Mouse (Mus musculus): ENCODE measurements around the gene Mtfr1l.

Gene Mtfr1l

DNA sequence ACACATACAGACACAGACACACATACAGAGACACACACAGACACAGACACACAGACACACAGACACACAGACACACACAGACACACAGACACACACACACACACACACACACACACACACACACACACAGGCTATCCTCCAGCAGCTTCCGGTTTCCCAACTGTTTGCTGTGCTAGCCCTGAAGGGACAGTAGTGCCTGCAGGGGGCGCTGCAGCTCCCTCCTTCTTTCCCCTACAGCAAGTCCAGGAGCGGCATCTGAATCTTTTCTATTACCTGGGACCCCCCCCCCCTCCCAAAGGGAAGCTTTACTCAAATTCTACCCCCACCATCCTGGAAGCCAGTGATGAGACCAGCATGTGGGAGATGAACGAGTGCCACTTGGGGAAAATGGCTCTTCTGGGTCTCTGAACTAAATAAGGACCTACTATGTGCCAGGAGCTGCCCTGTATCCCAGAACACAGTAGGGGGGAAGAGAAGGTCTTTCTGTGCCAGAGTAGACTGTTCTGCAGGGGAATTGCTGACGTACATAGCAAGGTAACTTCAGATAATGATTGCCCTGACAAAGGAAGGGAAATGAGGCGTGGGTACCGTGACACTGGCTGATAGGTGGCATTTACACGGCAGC lies 20.9 kb upstream of the Mtfr1l start:
- peak; percentile 55 for DNase-seq

DNA sequence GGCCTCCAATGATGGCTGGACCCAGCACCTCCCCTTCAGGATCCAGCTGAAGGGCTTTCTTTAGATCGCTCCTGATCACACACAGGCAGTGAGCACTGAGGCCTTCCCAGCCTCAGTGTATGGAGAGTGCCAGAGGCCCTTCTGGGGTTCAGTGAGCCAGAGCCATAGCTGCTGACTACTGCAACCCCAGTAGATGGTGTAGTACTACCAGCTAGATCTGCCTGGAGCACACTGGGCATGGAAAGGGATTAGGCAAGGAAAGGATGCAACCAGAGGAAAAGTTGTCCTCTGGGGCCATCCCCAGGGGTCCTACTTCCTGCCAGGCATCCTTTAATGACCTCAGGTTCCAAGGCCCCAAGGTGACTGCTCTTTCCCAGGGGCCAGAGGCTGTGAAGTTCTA lies 18.4 kb upstream of the Mtfr1l start:
- DNase-seq = no peak

DNA sequence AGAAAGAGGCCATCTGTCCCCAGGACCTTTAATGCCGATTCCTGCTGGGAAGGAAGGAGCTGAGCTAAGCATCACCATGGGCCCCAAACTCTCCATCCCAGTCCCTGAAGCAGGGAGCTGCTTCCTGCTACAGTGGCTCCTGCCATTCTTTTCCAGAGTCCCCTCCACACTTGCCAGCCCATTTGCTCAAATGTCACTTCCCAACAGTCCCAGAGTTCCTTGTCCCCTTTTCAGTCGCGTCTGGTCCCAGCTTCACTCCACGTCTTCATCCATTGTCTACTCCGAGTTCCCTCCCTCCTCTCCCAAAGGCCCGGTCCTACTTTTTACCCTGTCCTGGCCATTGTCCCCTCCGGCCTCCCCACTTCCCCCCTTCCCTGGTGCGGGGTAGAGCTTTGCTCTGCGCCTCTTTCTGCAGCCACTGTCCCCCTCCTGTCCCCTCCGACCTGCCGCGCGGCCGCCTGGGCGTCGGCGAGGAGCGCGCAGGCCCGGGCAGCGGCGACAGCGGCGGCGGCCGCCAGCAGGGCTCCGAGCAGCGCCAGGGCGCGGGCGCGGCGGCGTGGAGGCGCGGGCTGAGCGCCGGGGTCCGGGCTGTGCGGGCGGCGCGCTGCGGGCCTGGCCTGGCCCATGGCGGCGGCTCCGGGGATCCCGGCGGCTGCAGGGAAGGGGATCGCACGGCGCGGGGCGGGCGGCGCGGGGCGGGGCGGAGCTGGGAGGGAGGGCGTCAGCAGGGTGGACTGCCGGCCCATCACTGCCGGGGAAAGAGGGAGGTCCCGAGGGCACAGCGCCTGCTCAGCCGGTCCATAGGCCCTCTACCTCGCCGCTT lies 16.5 kb upstream of the Mtfr1l start, which contains the start of gene Selenon:
TSS of gene Selenon (minus strand) at position 673 of the 823 bp plus-strand sequence.
- peak; percentile 85 for DNase-seq

DNA sequence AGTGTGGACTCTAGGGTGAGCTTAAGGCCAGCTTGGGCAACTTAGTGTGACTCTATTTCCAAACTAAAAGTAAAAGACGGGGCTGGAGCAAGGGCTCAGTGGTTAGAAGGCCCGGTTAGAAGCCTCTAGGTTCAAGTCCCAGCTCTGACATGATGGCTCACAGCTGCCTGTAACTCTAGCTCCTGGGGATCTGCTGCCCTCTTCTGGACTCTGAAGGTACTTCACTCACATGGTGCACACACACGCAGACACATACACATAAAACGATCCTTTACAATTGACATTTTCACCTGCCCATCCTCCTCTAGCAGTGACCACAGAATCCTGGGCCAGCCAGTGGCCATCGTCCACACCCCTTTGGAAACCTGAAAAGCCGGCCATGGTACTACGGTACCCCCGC lies 14.7 kb upstream of the Mtfr1l start:
- no peak for DNase-seq

DNA sequence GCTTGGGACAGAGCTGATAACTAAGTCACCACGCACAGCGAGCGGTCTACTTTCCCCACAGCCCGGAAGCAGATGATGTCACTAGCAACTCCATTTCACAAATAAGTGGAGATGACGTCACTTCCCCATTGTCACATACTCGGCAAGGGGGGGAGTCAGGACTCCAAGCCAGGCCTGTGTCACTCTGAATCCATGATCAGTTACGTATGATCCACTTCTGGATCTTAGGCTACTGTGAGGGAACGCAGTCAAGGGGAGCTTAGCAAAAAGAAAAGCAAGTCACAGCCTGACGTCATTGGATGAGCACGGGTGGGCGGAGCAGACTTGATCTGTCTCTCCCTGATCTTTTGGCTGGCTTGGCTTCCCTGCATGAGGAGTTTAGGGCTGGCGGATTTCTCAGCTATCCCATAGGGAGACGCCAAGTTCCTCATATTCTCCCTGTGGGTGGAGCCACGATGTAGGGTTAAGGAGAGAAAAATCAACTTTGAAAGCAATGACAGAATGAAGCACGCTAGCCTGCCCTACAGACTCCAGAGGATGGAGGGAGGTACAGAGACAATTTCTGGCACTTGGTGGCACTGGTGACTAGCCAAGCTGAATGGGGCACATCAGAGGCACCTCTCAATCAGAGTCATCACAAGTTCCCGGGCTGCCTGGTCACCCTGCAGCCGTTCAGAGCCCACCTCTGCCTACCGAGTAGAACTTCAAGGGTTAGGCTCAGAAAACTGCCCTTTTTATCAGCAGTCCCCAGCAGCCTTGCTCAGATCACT lies 13.2 kb upstream of the Mtfr1l start:
- DNase-seq = peak; percentile 66

DNA sequence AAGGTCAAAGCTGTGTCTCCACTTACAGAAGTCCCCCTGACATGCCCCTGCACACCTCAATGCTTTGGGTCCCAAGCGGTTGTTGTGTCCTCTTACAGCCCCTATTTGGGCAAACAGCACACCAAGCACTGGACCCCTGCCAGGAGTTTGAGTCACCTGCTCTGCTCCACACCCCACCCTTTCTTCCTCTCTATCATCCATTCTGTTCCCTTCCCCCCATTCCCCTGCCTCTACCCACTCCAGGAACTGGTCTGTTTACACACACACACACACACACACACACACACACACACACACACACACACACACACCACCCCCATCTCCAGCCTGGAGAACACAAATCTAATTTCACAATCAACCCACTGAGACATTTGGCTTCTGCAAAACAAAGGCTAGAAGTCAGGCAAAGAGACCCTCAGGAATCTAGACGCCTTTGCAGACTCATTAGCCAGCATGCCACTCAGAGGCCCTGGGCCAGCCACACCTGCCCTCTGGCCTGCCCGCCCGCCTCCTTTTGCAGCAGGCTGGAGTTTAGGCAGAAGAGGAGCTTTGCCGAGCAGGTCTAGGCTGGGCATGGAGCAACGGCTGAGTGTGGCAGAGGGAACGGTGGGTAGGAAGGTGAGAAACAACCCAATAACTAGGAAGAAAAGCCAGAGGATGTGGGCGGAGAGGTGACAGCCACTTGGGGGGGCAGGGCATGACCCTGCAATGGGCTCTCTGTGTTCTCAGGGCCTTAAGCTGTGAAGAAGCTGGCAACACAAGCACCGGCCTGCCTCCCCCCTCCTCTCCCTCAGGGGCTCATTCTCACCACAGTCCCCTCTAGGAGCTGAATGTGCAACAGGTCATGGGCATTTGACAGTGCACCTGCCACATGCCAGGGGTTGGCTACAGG lies 11.9 kb upstream of the Mtfr1l start:
- DNase-seq = peak; percentile 64

DNA sequence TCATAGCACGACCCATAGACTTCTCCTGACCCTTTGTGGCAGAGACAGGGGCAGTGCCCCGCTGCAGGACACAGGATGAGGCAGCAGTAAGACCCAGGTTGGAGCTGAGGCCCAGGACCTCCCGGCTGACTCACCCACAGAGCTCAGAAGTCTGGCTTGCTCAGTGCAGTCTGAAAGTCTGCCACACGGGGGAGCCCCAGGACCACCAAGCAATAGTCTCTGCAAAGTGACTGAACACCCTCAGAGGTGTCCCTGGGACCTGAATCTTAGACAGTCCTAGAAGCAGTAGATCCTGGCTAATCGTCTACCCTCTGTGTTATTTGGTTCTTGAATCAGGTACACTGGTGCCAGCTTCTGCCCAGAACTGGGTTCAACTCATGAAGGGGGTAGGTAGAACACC lies 8.1 kb upstream of the Mtfr1l start:
- DNase-seq = peak; percentile 95

DNA sequence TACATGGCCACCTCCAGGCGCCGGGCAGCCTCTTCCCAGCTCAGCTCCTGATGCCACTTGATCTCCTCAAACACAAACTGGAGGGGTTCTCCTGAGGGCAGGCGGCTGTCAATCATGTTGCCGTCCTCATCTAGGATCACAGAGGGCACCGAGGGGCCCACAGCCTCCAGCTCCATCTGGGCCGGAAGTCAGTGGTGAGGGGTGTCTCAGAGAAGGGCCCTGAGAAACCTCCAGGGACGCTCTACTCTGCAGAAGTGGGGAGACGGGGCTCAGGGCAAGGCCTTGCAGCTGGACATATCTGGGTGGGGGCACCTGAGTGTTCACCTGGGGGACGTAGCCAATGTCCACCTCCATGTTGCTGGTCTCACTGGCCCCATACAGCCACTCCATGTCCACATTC lies 7.5 kb upstream of the Mtfr1l start:
- no peak for DNase-seq

DNA sequence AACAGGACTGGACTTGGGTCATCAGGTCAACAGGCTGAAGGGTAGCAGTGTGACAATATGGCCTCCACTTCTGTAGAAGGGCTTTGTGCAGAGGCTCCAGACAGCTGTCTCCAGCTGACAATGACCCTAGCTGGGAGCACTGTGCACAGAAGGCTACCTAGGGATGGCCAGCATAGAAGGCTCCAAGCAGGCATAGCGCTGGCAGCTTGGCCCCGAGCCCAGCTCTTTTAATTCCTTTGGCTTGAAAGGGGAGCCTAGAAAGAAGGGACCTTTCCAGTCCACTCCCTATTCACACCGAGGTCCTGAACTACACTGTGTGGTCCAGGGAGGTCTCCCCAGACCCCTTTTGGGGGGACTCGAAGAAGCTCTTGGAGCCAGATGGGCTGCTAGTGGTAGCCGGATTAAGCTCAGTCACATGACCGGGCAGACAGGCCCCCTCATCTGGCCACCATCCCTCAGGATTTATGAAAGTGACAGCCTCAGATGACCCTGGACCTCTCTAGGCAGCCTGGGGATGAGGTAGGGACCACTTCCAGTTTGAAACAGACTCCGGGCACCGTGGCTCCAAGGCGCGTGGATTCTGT lies 3.9 kb upstream of the Mtfr1l start:
- no peak for DNase-seq

DNA sequence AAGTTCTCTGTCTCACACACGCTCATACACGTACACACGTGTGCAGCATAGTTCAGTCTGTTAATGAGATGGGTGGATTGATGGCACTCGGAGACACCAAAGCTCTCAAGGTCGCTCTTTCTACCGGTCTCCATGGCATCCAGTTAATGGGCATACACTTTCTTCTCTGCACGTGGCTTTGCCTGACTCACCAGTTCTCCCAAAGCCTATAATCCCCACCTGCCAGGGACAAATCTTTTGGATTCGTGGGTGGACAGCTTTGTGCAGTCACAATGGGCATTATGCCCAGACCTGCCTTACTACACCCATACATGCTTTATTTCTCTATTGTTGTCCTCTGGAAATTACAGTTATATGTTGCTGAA lies 582 bp upstream of the Mtfr1l start:
- DNase-seq = no peak

DNA sequence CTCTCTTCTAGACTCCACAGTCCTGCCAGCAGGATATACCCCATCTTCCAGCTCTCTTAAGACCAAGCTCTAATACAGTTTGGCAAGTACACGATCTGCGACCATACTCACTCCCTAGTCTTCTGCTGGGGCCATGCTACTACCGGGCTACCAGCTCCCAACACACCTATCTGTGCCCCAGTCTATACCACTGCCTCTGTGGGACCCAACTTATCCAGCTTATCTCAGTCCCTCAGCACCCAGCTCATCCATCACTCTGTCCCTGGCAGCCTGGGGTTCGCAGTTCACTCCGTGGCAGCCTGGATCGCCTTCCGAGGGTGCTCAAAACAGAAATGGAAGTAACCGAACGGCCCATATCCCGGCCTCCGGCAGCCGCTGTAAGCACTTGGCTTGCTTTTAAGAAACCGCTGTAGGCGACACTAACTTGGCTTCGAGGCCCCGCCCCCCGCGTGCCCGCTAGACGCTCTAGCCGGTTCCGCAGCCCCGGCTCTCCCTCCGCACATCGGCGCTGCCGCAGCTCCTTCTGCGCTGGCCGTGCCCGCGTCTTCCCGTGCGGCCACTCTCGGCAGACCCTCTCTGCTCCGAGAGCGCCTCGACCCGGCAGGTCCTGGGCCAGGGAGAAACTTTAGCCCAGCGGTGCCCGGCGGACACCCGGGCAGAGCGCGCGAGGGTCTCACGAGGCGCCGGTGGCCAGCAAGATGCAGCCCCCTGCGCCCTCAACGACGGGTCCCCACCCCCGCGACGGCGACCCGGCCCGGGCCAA lies 882 bp downstream of the Mtfr1l start:
- DNase-seq = peak; percentile 82

DNA sequence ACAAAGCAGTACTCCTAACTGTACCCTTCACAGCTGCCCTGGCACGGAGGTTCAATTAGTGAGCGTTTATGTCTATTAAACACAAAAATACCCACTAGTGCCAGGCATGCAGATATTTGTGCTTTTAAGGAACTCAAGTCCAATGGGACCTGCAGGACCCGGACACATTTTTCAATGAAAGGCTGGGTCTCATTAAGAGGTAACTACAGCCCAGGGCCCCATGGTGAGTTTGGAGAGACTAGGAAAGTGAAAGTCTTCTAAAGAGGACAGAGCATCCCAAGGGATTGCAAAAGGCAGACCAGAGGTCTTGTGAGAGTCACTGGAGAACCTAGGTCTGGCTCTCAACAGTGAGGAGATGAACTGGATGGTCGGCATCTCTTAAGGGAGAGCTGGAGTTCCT lies 1.8 kb downstream of the Mtfr1l start:
- DNase-seq = no peak

DNA sequence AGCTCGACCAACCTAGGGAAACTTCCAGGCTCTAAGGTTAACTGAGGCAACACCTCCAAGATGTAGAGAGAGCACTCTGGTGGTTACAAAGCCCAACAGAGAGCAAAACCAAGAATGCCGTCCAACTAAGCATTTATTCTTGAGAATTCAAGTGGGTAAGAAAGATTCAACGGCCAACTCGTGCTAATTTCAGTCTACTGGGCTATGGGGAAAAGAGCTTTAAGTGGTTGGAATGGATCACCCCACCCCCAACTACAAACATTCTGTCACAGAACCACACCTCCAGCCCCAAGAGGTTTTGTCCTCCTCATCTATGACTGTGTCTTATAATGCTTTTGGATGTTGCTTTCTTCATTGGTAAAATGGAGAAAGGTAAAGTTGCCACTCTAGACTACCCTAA lies 2.3 kb downstream of the Mtfr1l start:
- peak; percentile 58 for DNase-seq

DNA sequence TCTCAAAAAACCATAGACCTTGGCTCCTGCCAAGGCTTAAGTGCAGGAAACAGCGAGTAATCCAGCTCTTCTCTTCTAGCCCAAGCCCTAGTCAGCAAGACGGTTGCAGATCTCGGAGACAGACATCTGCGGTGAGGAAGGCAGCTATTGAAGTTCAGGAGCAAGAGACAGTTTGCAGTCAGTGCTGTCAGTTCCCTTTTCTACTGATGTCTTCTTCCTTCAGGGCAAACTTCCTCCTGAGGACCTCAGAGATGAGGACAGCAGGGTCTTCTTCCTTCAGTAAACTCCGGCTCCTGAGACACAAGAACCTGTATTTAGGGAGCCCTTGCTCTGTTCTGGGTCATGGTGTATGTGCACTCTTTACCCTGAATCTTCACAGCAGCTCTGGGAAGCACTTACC lies 9.0 kb downstream of the Mtfr1l start:
- DNase-seq = no peak

DNA sequence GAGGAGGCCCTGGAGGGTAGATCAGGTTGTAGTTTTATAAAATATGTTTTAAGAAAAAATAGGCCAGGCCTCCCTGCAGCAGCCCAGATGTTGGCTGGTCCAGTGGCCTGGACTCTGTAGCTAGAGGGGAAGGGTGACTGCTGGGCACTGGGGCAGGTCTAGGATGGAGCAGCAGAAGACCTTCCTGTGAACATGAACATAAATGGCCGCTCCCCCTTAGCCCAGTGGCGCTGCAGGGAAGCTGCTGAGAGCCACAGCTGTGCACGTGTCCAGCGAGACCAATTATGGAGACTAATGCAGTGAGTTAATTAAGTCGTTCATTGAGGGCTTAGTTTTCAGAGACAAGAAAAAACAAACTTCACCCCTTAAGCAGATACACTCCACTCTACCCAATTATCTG lies 9.4 kb downstream of the Mtfr1l start:
- DNase-seq = no peak

DNA sequence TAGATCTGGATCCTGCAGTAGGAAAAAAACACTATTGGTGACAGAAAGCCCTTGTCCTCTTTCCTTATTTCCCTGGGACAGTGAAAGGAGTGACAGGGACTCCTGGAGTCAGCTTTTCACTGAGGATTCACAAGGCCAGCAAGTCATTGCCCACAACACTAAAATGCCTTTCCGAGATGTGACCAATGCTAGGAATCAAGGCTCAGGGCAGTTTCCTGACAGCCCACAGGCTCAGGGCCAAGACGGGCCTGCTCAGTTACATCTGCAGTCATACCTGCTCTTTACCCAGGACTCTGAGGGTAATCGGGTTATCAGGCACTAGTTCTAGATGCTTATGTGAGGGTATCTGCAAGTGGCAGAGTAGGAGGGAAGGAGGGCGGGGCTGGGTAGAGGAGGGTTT lies 11.7 kb downstream of the Mtfr1l start:
- DNase-seq = no peak

DNA sequence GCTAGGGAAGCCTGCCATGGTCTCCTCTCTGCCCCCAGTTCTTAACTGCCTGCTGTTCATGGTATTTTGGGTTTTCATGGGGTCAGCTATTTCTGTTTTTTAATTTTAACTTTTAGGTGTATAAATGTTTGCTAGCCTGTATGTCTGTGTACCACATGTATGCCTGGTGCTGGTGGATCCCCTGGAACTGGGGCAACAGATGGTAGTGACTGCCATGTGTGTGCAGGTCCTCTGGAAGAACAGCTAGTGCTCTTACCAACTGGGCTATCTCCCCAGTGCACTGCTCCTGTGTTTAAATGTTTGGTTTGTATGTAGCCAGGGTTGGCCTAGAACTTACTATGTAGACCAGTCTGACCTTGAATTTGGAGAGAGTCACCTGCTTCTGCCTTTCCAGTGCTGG lies 15.9 kb downstream of the Mtfr1l start:
- no peak for DNase-seq

DNA sequence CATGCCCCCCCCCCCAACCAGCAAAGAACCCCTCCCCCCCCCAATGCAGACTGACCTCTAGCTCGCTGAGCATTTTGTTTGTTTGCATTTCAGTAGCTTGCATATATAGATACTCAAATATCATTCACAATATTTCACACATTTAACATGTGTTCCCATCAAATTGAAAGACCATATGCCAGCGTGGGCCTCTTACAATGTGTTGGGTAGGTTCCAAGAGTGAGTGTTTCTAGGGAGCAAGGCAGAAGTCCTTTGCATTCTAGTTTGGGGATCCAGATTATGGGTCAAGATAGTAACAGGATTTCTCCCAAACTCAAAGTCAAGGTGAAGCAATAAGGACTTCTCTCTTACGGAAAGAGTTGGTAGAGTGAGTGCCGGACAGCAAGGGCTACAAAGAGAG lies 16.6 kb downstream of the Mtfr1l start:
- DNase-seq = no peak

DNA sequence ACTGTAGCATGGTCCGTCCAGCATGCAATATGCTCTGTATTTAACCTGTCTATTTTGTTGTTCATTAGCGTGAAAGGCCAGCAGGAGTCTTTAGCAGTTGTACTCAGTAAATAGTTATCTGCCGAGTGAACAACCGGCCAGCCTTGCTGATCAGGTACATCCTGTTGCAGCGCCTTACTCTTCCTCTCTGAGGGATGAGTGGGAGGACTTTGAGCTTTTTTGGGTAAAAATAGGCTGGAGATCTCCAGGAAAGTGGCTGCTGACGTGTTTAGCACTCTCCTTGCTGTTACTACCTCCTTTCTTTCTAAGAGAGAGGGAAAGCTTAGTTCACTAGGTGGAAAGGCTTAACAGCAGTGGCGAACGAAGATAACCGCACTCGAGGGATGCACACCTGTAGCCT lies 17.5 kb downstream of the Mtfr1l start:
- no peak for DNase-seq

DNA sequence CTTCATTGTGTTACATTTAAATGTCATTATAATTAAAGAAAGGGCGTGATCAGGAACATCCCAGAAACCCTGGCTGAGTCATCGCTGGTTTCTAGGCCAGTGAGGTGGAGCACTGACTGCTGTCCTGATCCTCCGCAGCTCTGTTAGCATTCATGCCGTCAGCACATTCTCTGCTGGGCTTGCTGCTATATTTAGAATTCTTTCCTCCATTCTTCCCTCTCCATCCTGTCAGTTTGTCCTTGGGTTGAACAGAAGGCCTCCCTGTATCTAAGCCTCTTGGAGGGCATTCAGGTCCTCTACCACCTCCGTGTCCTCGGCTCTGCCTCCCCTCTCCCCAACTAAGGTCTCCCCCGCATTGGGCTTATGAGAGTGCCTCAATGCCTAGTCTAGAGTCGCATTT lies 18.2 kb downstream of the Mtfr1l start:
- DNase-seq = no peak

DNA sequence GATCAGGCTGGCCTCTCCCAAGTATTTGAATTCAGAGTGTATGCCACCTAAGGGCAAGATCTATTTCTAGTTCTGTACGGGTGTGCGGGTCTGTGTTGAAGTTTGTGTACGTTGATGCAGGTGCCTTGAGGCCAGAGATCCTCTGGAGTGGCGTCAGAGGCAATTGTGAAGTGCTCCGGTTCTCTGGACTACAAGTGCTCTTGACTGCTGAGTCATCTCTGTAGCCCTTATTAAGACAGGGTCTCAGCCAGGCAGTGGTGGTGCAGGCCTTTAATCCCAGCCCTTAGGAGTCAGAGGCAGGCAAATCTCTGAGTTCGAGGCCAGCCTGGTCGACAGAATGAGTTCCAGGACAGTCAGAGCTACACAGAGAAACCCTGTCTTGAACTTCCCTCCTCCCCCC lies 19.6 kb downstream of the Mtfr1l start:
- no peak for DNase-seq
